Mouse (Mus musculus) monocyte, adult 59 days (primary cell): ENCODE measurements around the gene Fgf7. TPM values are rescaled to one million over a fixed set of nuclear protein-coding genes. Genes with fewer than 3 reads are reported as not detected.

Experiments
- total RNA-seq, 2 experiments: library from RNA; stranded (reverse); gene quantifications; one replicate each; pipeline ENCODE4 v1.2.4; 2023

The Fgf7 gene
- total RNA-seq: not detected

GRCm38 (mm10) chr2:126034379-126035005 lies at the start of gene Fgf7:
Gene Fgf7 (plus strand): TSS chr2:126034658.

Other genes with a start within 250 kb of the Fgf7 start
- gene Galk2, start 175.5 kb upstream of the Fgf7 start, total RNA-seq: 10 to 100 TPM; 30.8 to 31.1 TPM
- gene Cops2, start 175.5 kb upstream of the Fgf7 start, total RNA-seq: 10 to 100 TPM; 66.9 to 69.5 TPM
- not detected for gene Fam227b, start 117.3 kb downstream of the Fgf7 start, total RNA-seq
- 1 to 10 TPM; 3.8 to 4.3 TPM for gene Dtwd1, start 117.5 kb downstream of the Fgf7 start, total RNA-seq
- gene Gm17555, start 180.4 kb downstream of the Fgf7 start, total RNA-seq: not detected